Mouse (Mus musculus): ENCODE results near the gene Zfp704.

DNA sequence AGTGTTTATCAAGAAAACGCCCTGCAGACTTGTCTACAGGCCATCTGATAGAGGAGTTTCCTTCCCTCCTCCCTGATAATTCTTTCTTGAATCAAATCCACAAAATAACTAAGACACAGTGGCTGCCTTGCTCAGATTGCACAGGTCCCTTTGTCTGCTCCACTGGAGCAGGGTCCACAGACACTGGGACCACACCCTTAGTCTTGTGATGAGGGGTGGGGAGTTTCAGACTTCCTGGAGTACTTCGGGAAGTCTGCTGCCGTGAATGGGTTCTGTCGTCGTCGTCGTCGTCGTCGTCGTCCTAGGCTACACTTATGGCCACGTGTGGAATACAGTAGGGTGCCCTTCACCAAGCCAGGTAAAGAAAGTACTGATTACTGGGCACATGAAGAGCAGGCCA is 4.8 kb upstream of the Zfp704 start:
- no peak for TF ChIP-seq CTCF (IDR thresholded peaks at IDR 0.05; ENCODE audit: control insufficient read depth, insufficient read depth, insufficient replicate concordance, low read depth, low read length)
- TF ChIP-seq POLR2A (IDR thresholded peaks at IDR 0.05; ENCODE audit: control insufficient read depth, low read depth, low read length) = no peak
